Mouse (Mus musculus): ENCODE measurements at regions not wholly inside any gene's neighbourhood (a gene's known extent, or its start where the extent isn't known, plus 50 kb on each side); places are given as distances from the start of the nearest gene placed in this dataset.

DNA sequence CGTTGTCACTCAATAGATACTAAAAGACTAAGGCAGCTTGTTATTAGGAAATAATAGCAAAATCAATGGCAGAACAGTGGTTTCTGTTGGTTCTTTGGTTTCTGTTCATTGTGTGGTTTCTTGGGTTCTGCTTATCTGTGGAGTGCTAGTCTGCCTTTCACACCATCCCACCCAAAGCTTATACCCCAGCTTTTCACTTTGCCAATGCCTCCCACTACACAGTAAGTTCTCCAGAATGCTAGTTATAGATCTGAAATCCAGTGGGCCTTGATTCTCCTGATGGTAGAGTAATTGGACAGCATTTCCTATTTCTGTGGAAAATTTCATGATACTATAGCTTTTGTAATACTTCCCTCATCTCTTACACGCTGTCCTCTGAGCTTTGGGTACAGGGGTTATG is 700.8 kb upstream of the 1700009N14Rik start:
- no peaks in the 10 kb centered on the region for H3K27me3 ChIP-seq (ENCODE audit: control insufficient read depth, insufficient read depth, low read length)
- H3K4me1 ChIP-seq (ENCODE audit: control insufficient read depth, insufficient read depth, low read length) = no peaks in the 10 kb centered on the region
- no peak overlapping the region for H3K9ac ChIP-seq (ENCODE audit: low read length)
- H3K4me2 ChIP-seq = no peak overlapping the region
- DNase-seq (ENCODE audit: low spot score, missing footprints) (no peak), ATAC-seq (ENCODE audit: low FRiP score) (no peak)
- H3K9me3 ChIP-seq (ENCODE audit: control insufficient read depth, low read length) = no peaks in the 10 kb centered on the region
- H3K27ac ChIP-seq (ENCODE audit: low read depth, low read length) = no peak overlapping the region
- no peak overlapping the region for H3K4me3 ChIP-seq (ENCODE audit: low read depth, low read length)
- H3K36me3 ChIP-seq (ENCODE audit: control insufficient read depth, insufficient read depth, low read length) = no peaks in the 10 kb centered on the region
- 73% methylated on average over 2 of the region's 2 CpGs for WGBS

- Histone ChIP-seq H3K27me3 (ENCODE audit: control insufficient read depth, insufficient read depth, low read length) (no peaks in the 10 kb centered on the region), H3K27ac (ENCODE audit: low read depth, low read length) (no peak overlapping the region), H3K4me1 (ENCODE audit: control insufficient read depth, insufficient read depth, low read length) (no peaks in the 10 kb centered on the region), H3K4me2 (no peak overlapping the region), H3K9ac (ENCODE audit: low read length) (no peak overlapping the region), H3K36me3 (ENCODE audit: control insufficient read depth, insufficient read depth, low read length) (no peaks in the 10 kb centered on the region), H3K9me3 (ENCODE audit: control insufficient read depth, low read length) (no peaks in the 10 kb centered on the region), H3K4me3 (ENCODE audit: low read depth, low read length) (no peak overlapping the region)
- no peak for DNase-seq (ENCODE audit: low spot score, missing footprints)
- no peak for ATAC-seq (ENCODE audit: low FRiP score)
Measured at GRCm38 (mm10) chr4:38785016-38785415, 665.1 kb upstream of the 1700009N14Rik start.

GRCm38 (mm10) chr4:38825133-38825532 is 625.0 kb upstream of the 1700009N14Rik start:
- ATAC-seq (ENCODE audit: low FRiP score) = no peak
- H3K27ac ChIP-seq (ENCODE audit: low read depth, low read length) = no peak overlapping the region

GRCm38 (mm10) chr4:38848261-38848660 is 601.8 kb upstream of the 1700009N14Rik start:
- H3K27me3 ChIP-seq (ENCODE audit: control insufficient read depth, insufficient read depth, low read length) = no peaks in the 10 kb centered on the region
- no peaks in the 10 kb centered on the region for H3K9me3 ChIP-seq (ENCODE audit: control insufficient read depth, low read length)
- WGBS = 91% methylated on average over 1 of the region's 1 CpGs
- H3K4me3 ChIP-seq (ENCODE audit: low read depth, low read length) = no peak overlapping the region
- H3K27ac ChIP-seq (ENCODE audit: low read depth, low read length) = no peak overlapping the region
- no peak for ATAC-seq (ENCODE audit: low FRiP score)
- H3K4me1 ChIP-seq (ENCODE audit: control insufficient read depth, insufficient read depth, low read length) = no peaks in the 10 kb centered on the region
- no peak overlapping the region for H3K9ac ChIP-seq (ENCODE audit: low read length)
- peak; percentile 67 for DNase-seq (ENCODE audit: low spot score, missing footprints)
- H3K36me3 ChIP-seq (ENCODE audit: control insufficient read depth, insufficient read depth, low read length) = no peaks in the 10 kb centered on the region
- no peak overlapping the region for H3K4me2 ChIP-seq

More at GRCm38 (mm10) chr4:38825133-38825532, 625.0 kb upstream of the 1700009N14Rik start:
- Histone ChIP-seq H3K4me1 (ENCODE audit: control insufficient read depth, insufficient read depth, low read length) (no peaks in the 10 kb centered on the region), H3K4me3 (ENCODE audit: low read depth, low read length) (no peak overlapping the region), H3K4me2 (no peak overlapping the region), H3K27me3 (ENCODE audit: control insufficient read depth, insufficient read depth, low read length) (no peaks in the 10 kb centered on the region), H3K36me3 (ENCODE audit: control insufficient read depth, insufficient read depth, low read length) (no peaks in the 10 kb centered on the region), H3K9ac (ENCODE audit: low read length) (no peak overlapping the region), H3K9me3 (ENCODE audit: control insufficient read depth, low read length) (no peaks in the 10 kb centered on the region)
- WGBS = 85% methylated on average over 2 of the region's 2 CpGs
- peak; percentile 28 for DNase-seq (ENCODE audit: low spot score, missing footprints)

- Histone ChIP-seq H3K9ac (ENCODE audit: low read length) (no peak overlapping the region), H3K4me3 (ENCODE audit: low read depth, low read length) (no peak overlapping the region), H3K27me3 (ENCODE audit: control insufficient read depth, insufficient read depth, low read length) (no peaks in the 10 kb centered on the region), H3K4me2 (no peak overlapping the region), H3K27ac (ENCODE audit: low read depth, low read length) (no peak overlapping the region), H3K36me3 (ENCODE audit: control insufficient read depth, insufficient read depth, low read length) (no peaks in the 10 kb centered on the region), H3K4me1 (ENCODE audit: control insufficient read depth, insufficient read depth, low read length) (no peaks in the 10 kb centered on the region), H3K9me3 (ENCODE audit: control insufficient read depth, low read length) (no peaks in the 10 kb centered on the region)
- WGBS = 77% methylated on average over 3 of the region's 3 CpGs
- ATAC-seq (ENCODE audit: low FRiP score) (no peak), DNase-seq (ENCODE audit: low spot score, missing footprints) (no peak)
Measured at GRCm38 (mm10) chr4:38854349-38854748, 595.7 kb upstream of the 1700009N14Rik start.

DNA sequence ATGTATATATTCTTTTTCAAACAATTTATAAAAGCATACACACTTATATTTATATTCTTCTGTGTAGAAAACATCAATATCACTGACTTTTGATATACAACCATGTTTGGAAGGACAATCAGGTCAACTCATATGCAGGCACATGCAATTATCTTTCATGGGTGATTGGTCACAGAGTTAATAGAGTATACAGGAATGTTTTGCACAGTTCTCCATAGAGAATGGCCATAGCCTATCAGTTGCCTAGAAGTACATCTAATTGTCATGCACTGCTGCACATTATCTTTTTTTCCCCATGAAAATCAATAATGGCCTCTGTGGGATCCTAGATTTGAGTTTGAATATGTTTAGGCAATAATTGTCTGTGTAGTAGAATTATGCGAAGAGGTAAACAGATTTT is 549.5 kb upstream of the 1700009N14Rik start:
- H3K9ac ChIP-seq (ENCODE audit: low read length) = no peak overlapping the region
- no peaks in the 10 kb centered on the region for H3K9me3 ChIP-seq (ENCODE audit: control insufficient read depth, low read length)
- no peaks in the 10 kb centered on the region for H3K36me3 ChIP-seq (ENCODE audit: control insufficient read depth, insufficient read depth, low read length)
- H3K4me1 ChIP-seq (ENCODE audit: control insufficient read depth, insufficient read depth, low read length) = no peaks in the 10 kb centered on the region
- no peak for ATAC-seq (ENCODE audit: low FRiP score)
- no peak overlapping the region for H3K4me3 ChIP-seq (ENCODE audit: low read depth, low read length)
- H3K27ac ChIP-seq (ENCODE audit: low read depth, low read length) = no peak overlapping the region
- no peak overlapping the region for H3K4me2 ChIP-seq
- no peaks in the 10 kb centered on the region for H3K27me3 ChIP-seq (ENCODE audit: control insufficient read depth, insufficient read depth, low read length)
- 88% methylated on average over 1 of the region's 1 CpGs for WGBS
- no peak for DNase-seq (ENCODE audit: low spot score, missing footprints)

DNA sequence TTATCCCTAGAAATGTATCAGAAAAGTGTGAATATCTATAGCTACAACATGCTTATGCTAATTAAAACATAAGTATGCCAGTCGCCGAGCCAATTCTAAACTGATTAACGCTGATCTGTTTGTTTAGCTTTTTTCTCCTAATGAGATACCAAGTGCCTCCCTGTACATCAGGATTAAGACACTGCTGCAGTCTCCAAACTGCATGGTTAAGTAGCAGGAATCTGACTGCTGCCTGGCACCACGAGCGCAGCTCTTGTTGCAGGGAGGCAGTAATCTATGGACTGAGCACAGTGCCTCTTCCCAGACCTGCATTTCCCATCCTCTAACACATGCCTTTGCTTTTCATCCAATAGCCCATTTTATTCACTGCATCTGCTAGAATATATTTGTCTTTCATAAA is 523.3 kb upstream of the 1700009N14Rik start:
- Histone ChIP-seq H3K27me3 (ENCODE audit: control insufficient read depth, insufficient read depth, low read length) (no peaks in the 10 kb centered on the region), H3K9ac (ENCODE audit: low read length) (no peak overlapping the region), H3K4me1 (ENCODE audit: control insufficient read depth, insufficient read depth, low read length) (no peaks in the 10 kb centered on the region), H3K4me3 (ENCODE audit: low read depth, low read length) (no peak overlapping the region), H3K27ac (ENCODE audit: low read depth, low read length) (no peak overlapping the region), H3K9me3 (ENCODE audit: control insufficient read depth, low read length) (no peaks in the 10 kb centered on the region), H3K4me2 (no peak overlapping the region), H3K36me3 (ENCODE audit: control insufficient read depth, insufficient read depth, low read length) (no peaks in the 10 kb centered on the region)
- WGBS = 72% methylated on average over 5 of the region's 5 CpGs
- ATAC-seq (ENCODE audit: low FRiP score) = peak; percentile 75; the same call in 1 of the 2 replicates
- no peak for DNase-seq (ENCODE audit: low spot score, missing footprints)

DNA sequence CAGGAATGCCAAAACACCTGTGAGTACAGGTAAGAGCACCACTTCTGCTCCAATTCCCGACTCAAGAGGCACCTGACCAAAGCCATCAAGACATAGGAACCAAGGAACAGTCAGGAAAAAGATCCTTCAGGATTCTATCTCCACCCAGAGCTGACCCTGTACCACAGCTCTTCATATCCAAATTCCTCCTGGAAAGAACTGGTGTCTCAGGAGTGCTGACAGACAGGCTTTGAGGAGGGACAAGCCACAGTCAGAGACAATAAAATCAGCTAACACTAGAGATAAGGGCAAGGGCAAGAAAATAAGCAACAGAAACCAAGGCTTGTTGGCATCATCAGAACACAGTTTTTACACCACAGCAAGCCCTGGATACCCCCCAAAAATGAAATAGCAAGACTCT is 496.5 kb upstream of the 1700009N14Rik start:
- DNase-seq (ENCODE audit: low spot score, missing footprints) (no peak), ATAC-seq (ENCODE audit: low FRiP score) (no peak)
- no peaks in the 10 kb centered on the region for H3K36me3 ChIP-seq (ENCODE audit: control insufficient read depth, insufficient read depth, low read length)
- 42% methylated on average over 1 of the region's 1 CpGs for WGBS
- H3K9me3 ChIP-seq (ENCODE audit: control insufficient read depth, low read length) = no peaks in the 10 kb centered on the region
- no peaks in the 10 kb centered on the region for H3K27me3 ChIP-seq (ENCODE audit: control insufficient read depth, insufficient read depth, low read length)
- H3K4me2 ChIP-seq = no peak overlapping the region
- H3K27ac ChIP-seq (ENCODE audit: low read depth, low read length) = no peak overlapping the region
- no peaks in the 10 kb centered on the region for H3K4me1 ChIP-seq (ENCODE audit: control insufficient read depth, insufficient read depth, low read length)
- H3K4me3 ChIP-seq (ENCODE audit: low read depth, low read length) = no peak overlapping the region
- no peak overlapping the region for H3K9ac ChIP-seq (ENCODE audit: low read length)

GRCm38 (mm10) chr4:38995161-38995560 is 454.9 kb upstream of the 1700009N14Rik start:
- 82% methylated on average over 1 of the region's 1 CpGs for WGBS
- no peak for DNase-seq (ENCODE audit: low spot score, missing footprints)

More at GRCm38 (mm10) chr4:38995161-38995560, 454.9 kb upstream of the 1700009N14Rik start:
- no peaks in the 10 kb centered on the region for H3K36me3 ChIP-seq (ENCODE audit: control insufficient read depth, insufficient read depth, low read length)
- no peak overlapping the region for H3K27ac ChIP-seq (ENCODE audit: low read depth, low read length)
- H3K4me1 ChIP-seq (ENCODE audit: control insufficient read depth, insufficient read depth, low read length) = no peaks in the 10 kb centered on the region
- no peak overlapping the region for H3K4me3 ChIP-seq (ENCODE audit: low read depth, low read length)
- no peak overlapping the region for H3K4me2 ChIP-seq
- no peak overlapping the region for H3K9ac ChIP-seq (ENCODE audit: low read length)
- H3K27me3 ChIP-seq (ENCODE audit: control insufficient read depth, insufficient read depth, low read length) = no peaks in the 10 kb centered on the region
- no peaks in the 10 kb centered on the region for H3K9me3 ChIP-seq (ENCODE audit: control insufficient read depth, low read length)
- ATAC-seq (ENCODE audit: low FRiP score) = no peak

All from midbrain, embryonic 11.5 days (tissue).